Mouse (Mus musculus): ENCODE measurements at regions not wholly inside any gene's neighbourhood (a gene's known extent, or its start where the extent isn't known, plus 50 kb on each side); places are given as distances from the start of the nearest gene placed in this dataset.
"Not testable (repeated sequence)": the region's sequence is repeated elsewhere in the genome, so short reads cannot be mapped to it uniquely, and the experiment has no call there.

DNA sequence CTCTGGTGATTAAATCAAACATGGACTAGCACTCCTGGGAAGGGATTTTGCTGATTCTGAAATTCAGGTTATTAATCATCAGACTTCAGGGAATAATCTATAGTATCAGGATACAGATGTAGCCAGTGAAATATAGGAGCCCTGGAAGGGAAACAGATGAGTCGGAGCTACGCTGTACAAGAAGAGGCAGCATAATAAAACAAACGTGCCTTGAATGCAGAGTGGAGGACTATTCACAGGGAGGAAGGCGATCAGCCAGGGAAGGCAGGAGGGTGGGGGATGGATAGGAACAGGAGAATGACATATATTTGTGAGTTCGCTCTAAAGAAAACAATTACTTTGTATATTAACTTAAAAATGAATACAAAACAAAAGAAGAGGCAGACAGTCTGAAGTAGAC lies 286.6 kb upstream of the Got2 start:
- DNase-seq: no peak

DNA sequence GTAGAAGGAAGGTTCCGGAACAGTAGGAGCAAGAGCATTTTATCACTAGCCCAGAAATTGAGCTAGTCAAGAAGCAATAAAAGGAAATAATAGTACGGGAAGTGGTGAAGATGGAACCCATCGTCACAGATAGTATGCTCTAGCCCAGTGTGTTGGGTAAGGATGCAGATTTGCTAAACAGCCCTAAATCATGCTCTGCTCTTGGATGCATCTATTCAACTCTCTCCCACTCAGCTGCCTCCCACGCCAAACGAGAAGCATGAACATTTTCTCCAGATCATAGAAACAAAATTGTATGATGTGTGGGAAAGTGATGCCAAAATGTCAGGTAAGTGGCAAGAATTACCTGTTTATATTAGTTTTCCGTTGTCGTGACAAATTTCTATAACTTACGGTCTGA lies 276.6 kb upstream of the Got2 start:
- DNase-seq: no peak

- no peak for DNase-seq
Observed at GRCm38 (mm10) chr8:96159899-96160298, 271.6 kb upstream of the Got2 start.

GRCm38 (mm10) chr8:96152496-96153250 lies 264.3 kb upstream of the Got2 start:
- no peak for DNase-seq

- DNase-seq: no peak
Observed at GRCm38 (mm10) chr8:96152056-96152455, 263.7 kb upstream of the Got2 start.

- no peak for DNase-seq
Observed at GRCm38 (mm10) chr8:96151065-96151472, 262.7 kb upstream of the Got2 start.

DNA sequence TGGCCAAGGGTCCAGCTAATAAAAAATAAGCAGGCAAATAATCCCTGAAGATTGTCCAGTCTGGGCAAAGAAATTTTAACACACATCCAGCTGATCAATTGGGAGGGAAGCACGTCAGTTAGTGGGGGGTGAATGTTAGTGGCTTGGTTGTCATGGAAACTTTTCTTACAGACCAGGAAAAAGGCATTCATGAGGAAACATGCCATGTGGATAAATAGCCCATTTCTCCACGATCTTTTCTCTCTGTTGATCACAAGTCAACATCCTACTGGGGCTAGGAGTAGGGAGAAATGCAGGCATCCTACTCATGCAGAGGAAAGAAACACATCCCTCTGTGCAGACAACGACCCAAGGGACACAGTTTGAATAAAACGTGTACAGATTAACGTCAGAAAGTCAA lies 243.8 kb upstream of the Got2 start:
- peak; percentile 55 for DNase-seq

DNA sequence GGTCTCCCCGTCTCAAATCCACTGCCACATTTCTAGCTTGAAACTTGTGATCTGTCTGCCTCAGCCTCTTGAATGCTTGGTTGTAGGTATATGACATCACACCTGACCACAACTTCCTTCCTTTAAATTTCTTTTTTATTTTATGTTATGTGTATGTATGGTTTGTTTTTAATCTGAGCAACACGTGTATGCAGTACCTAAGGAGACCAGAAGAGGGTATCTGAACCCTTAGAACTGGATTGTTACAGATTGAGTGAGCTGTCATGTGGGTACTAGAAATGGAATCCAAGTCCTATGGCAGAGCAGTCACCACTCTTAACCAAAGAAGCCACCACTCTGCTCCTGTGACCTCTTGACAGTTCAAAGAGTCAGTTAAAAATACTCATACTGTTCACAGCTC lies 240.0 kb upstream of the Got2 start:
- DNase-seq: peak; percentile 4

GRCm38 (mm10) chr8:96100817-96101216 lies 212.5 kb upstream of the Got2 start:
- DNase-seq: no peak

DNA sequence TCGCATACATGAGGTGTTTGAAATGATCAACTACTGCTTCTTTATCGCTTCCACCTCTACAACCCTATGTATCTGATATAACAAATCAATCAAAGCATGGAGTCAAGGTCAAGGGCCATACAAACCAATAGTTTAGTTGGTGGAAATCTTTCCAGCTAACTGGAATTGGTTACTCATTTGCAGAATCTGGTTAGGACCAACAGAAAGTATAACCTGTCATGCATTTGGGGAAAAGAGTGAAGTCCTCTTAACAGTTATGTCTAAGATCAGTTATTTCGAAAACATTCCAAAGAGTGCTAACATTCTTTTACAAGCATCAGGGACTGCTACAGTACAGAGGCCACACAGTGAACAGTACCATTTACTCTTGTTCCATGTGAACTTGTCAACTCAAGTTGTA lies 204.6 kb upstream of the Got2 start:
- no peak for DNase-seq

GRCm38 (mm10) chr8:96090231-96090630 lies 201.9 kb upstream of the Got2 start:
- DNase-seq: no peak

- DNase-seq: peak; percentile 59
Observed at GRCm38 (mm10) chr8:96068306-96068705, 180.0 kb upstream of the Got2 start.

DNA sequence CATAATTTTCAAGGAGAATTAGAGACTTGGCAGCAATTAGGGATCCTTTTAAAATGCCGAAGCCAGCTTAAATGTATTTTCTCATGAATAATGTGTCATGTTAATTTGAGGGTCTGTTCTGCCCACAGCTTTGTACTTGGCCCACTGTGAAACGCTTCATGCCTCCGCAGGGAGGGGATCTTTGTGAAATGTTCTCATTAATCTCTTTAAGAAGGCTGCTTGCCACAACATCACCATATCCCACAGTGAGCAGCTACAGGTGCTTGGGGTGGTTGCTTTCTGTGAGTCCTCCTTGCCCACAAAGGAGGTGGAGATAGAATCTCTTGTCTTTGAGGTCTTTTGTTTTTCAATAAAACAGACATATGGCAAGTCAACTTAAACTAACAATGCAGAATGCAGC lies 159.3 kb upstream of the Got2 start:
- no peak for DNase-seq

GRCm38 (mm10) chr8:96042335-96042734 lies 154.0 kb upstream of the Got2 start:
- no peak for DNase-seq

DNA sequence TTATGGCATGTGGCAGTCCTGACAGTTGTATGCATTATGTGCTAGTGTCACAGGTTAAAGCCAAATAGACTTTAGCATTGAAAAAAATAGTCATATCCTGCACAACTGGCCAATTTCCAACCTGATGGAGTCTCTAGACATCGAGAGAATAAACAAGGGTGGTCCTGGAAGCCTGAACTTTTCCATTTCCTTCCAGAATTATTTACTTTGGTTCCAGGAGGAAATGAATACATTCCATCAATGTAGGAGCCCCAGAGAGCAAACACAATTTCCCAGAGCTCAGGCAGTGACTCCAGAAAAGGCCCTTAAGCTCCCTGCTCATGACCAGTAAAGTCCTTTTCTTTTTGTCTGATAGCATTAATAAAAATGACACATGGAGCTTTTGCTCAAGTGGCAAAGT lies 151.9 kb upstream of the Got2 start:
- no peak for DNase-seq

DNA sequence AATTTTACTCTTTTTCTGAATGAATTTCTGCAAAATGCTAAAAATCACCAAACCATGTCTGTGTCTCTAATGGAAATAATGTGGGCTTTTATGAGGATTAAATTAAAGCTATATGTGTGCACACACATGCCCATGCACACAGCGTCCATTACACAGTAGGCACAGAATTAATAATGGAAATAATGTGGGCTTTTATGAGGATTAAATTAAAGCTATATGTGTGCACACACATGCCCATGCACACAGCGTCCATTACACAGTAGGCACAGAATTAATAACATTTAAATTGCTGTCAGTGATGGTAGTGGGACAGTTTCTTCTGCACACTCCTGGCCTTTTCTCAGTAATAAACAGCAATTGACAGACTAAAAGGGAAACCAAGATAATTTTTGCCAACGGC lies 130.4 kb upstream of the Got2 start:
- not testable (repeated sequence) for DNase-seq

DNA sequence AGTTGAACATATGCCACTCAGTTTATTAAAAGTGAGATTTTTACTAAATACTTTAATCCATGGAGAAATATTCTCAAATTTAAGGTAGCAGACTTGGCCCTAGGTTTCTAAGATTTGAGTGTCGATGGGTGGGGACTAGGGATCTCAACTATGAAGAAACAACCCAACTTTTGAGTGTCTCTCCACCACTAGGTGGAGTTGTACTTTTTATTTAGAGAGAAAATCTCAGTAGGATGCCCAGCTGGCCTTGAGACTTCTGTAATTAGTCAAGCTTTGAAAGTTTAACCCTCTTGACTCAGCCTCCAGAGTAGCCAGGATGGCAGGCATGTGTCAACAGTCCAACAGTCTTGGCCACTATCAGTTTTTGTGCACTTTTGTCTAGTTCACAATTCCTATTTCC lies 123.7 kb upstream of the Got2 start:
- DNase-seq: no peak

- DNase-seq: no peak
Observed at GRCm38 (mm10) chr8:95991826-95992463, 103.6 kb upstream of the Got2 start.

GRCm38 (mm10) chr8:95988616-95989380 lies 100.5 kb upstream of the Got2 start:
- no peak for DNase-seq

GRCm38 (mm10) chr8:95987011-95987440 lies 98.7 kb upstream of the Got2 start:
- DNase-seq: no peak

DNA sequence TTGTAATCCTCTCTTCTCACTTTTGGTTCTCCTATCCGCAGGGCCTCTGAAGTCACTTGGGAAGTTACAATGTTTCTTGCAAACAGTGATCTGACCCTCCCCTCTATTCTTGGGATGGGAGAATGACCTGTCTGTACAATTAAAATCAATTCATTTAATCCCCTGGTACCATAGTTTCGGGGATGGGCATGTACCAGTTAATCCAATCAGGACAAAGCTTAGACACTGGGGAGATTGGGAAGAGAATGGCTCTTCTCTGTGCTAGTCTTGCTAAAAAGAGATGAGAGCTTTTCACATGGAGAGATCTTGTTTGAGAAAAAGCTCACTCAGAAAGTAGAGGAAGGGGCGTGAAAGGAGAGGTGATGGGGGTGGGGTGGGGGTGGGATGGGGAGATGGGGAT lies 98.1 kb upstream of the Got2 start:
- no peak for DNase-seq

DNA sequence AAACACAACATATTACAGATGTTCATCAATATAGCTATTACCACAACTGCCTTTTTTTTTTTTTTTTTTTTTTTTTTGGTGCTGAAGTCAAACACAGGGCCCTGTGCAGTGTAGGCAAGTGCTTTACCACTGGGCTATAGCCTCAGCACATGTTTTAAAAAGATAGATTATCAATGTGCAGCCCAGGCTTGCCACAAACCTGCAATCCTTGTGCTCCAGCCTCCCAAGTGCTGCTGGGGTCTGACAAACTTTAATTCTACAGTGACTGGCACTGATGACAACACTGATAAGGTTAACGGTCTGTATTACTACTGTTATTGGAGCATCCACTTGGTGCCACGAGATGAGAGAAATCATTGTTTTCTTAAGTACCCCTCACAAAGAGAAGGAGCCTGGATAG lies 95.3 kb upstream of the Got2 start:
- no peak for DNase-seq

DNA sequence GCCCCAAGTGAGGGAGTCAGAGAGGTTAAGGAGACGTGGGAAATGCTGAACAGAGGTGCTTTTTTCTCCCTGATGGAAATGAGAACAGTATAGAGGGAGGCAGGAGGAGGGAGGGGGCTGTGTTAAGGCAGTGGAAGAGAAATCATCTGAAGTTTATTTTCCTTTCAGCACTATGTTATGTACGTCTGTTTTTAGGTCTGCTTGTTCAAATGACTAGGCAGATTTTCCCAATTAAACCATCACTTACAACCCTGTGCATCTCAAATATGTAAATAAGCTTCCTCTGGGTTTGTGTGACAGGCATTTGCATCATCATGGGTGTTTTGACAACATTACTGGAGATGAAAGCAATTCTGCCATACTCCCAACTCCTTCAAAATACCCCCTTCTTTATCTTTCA lies 92.1 kb upstream of the Got2 start:
- no peak for DNase-seq

DNA sequence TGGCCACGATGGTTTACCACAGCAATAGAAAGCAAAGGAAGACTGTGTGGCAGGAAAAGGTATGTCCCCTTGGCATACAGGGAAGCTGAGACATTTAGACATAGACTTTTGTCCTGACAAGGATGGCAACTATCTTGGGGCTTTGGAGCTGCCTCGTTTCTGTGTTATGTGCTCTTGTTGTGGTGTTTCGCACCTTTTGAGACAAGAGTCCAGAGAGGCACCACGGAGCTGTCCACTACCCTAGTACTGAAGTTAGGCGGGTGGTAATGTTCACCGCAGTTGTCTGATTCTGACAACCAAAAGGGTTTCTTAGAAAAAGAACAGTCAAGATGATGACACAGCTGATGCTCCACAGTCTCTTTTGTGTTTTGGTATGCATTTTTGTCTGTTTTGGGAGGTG lies 90.9 kb upstream of the Got2 start:
- DNase-seq: no peak
